Mouse (Mus musculus): Measurements from ENCODE around the gene Mctp1.
A peak's percentile ranks its signal among the peaks of the same experiment; 100 is the strongest.
"Not testable (repeated sequence)": the region's sequence is repeated elsewhere in the genome, so short reads cannot be mapped to it uniquely, and the experiment has no call there.

Gene Mctp1

DNA sequence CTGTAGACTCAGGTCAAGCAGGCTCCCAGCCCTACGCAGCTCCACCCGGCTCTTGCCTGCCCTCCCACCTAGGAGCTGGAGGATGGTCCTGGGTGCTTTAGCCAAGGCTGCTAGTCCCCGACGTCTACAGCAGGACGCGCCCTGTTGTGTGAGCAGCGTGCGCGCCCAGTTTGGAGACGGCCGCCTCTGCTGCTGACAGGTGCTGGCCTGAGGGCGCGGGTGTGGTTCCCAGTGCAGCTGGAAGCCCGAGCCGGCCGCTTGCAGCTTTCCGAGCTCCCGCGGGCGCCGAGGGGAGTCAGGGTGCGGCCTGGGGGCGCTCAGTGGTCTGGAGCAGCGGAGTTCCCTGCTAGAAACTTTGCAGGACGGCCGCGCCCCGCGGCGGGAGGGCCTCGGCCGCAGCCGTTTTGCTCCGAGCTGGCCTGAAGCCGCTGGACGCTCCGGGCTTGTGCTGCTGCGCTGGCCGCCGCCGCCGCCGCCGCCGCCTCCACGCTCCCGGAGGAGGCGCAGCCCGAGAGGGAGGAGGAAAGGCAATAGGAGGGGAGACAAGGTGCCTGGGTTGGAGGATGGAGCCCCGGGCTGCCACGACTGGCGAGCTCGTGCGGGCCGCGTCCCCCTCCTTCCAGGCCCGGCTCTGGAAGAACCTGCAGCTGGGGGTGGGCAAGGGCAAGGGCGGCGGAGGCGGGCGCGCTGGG is at the start of gene Mctp1:
Gene Mctp1, plus strand, starts transcription at position 564 of the 692 bp plus-strand sequence.
- DNase-seq (ENCODE audit: low read depth, low spot score) = peak; percentile 73

DNA sequence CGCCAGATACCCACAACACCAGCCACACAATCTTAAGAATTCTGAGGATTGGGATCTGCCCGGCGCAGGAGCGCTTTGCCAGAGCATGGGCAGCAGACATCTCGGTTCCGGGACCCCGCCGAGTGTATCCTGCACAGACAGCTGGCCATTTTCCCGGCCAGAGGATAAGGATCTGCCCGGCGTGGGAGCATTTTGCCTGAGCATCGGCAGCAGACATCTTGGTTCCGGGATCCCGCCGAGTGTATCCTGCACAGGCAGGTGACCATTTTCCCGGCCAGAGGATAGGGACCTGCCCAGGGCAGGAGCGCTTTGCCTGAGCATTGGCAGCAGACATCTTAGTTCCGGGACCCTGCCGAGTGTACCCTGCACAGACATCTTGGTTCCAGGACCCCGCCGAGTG is 38.4 kb upstream of the Mctp1 start:
- peak; percentile 28 for DNase-seq (ENCODE audit: low read depth, low spot score)

DNA sequence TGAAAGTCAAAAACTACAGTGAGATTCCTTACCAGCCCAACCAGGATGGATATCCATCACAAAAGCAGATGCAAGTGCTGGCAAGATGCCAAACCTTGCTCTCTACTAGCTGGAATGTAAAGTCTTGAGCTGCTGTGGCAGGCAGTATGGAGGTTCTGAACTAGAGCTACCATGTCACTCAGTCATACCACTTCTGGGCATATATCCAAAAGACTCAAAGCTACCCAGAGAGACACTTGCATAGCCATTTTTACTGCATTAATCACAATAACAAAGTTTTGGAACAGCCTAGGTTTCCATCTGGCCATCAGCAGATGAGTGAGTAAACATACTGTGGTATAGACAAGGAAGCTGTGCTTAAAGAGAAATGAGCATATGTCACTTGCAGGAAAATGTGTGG is 25.6 kb upstream of the Mctp1 start:
- peak; percentile 38 for DNase-seq (ENCODE audit: low read depth, low spot score)

DNA sequence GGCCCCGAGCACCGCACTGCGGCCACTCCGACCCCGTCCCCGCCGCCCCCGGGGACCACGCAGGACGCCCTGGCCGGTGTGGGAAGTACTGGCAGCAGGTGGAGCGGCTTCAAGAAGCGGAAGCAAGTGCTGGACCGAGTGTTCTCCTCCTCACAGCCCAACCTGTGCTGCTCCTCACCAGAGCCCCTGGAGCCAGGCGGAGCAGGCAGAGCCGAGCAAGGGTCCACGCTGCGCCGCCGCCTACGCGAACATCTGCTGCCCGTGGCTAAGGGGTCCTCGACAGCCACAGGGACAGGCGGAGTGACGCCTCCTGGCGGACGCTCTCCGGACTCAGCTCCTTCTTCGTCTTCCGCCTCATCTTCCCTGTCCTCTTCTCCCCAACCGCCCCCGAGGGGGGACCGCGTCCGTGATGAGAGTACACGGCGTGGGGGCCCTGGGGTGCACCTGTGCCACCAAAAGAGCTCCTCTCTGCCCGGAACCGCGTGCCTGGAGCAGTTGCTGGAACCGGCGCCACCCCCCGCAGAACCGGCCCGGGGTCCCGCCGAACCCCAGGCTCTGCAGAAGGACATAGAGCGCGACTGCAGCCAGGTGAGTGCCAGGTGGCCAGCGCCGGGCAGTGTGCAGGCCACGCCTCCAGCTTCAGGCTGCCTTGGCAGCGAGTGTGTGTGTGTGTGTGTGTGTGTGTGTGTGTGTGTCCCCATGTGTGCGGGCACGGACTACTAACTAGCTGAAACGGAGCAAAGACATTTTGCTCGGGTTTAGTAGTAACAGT is 515 bp downstream of the Mctp1 start:
- peak; percentile 88 for DNase-seq (ENCODE audit: low read depth, low spot score)

DNA sequence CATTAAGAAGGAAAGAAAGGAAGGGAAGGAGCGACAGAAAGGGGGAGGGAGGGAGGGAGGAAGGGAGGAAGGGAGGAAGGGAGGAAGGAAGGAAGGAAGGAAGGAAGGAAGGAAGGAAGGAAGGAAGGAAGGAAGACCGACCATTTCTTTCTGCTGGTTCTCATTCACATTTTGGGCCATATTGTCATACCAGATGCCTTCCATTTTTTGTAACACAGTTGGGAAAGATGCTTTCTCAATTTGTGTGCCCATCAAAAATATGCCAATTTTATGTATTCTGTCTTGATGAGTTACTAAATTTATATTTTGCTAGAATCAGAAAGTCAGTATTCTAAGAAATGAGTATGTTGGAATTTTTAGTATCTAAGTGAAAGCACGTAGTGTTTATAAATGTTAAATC is 4.3 kb downstream of the Mctp1 start:
- peak; percentile 43 for DNase-seq (ENCODE audit: low read depth, low spot score)

DNA sequence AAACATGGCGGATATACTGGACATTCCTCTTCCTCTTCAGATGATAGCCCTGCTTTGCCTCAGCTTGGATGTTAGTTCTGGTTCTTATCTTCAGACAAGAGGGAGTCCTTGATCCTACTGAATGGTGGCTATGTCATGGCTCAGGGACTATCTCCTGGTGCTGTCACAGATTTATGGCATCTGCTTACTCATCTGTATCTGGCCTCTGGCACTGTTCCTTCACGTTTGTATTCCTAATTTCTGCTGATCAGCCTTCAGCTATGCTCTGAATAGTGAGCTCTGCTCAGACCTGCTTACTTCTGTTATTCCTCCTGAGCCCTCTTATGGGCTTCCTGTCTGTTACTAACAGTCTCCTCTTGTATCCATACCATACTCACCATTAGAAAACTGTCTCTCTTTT is 7.6 kb downstream of the Mctp1 start:
- no peak for DNase-seq (ENCODE audit: low read depth, low spot score)

DNA sequence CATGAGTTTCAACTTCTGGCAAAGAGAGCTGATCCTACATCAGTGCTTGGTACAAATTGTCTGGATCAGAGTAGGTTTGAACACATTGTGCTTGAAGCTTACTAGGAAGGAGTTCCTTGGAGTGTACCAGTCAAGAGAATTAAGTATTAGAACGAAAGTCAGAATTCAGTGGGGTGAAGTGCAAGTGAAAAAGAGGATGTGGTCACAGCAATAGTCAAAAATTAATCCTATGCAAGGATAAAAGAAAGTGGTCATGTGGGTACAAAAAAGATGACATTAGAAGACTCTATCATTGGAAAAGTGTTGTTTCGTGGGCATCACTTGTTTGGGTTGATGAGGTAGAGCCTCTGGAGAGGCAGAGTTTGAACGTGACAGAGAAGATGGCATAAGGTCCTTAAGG is 8.8 kb downstream of the Mctp1 start:
- DNase-seq (ENCODE audit: low read depth, low spot score) = no peak

DNA sequence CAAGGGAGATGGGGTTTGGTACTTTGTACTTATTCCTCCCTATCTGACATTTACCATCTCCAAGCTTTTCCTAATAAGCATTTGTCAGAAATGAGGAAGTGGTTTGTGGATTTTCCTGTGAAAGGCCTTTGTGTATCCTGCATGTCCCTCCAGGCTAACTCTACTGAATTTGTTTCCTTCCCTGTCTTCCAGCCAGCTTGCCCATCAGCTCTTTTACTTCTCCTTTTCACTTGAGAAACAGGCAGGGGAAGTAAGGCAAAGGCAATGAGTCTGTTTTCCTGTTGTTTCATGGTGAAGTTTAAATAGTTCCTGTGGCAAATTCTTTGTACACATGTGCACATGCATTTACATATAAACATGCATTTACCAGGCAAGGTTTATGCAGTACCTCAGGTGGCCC is 11.6 kb downstream of the Mctp1 start:
- DNase-seq (ENCODE audit: low read depth, low spot score) = no peak

DNA sequence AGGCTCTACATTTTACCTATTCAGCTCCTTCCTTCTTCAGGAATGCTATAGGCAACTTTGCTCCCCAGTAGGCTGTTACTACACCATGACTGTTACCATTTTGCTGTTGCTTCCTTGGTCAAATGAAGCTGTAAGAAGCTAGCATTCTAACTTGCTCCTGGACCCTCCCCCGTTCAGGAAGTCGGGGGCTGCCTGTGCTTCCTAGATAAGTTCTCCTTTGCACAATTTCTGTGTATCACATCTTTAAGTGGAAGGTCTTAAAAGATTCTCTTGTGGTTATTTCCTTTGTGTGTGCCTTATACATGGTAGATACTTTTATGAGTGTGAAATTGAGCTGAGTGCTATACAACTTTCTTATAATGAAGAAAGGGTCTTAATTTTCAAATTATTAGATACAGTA is 25.0 kb downstream of the Mctp1 start:
- no peak for DNase-seq (ENCODE audit: low read depth, low spot score)

DNA sequence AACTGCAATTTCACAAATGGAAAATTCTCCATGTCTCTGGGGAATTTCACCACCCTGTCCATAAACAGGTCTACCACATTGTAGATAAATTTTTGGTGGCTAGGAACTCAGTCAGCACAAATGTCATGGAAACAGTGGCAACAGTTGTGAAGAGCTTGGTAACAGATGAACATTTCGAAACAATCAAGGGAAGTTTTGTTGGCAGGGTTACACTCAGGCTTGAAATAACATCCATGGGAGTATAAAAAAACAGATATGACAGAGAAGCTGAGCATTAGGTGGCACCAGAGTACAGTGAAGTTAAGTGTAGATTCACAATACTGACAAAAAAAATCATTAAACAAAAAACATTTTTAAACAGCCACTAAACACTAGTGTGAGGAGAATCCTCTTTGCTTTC is 26.3 kb downstream of the Mctp1 start:
- DNase-seq (ENCODE audit: low read depth, low spot score) = peak; percentile 63

DNA sequence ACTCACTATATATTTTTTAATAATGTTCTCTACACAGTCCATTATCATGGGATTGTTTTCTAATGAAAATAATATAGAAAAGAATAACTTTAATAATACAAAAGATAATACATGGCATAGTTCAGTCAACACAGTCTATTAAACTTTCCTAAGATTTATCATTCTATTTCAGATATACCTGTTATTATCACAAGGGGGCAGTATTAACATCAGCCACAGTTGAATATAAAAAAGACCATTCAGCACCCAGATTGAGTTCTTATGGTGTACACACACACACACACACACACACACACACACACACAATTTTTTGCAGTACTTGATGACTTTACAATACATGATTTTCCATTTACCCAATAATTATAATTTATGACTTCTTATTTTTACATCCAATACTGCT is 31.0 kb downstream of the Mctp1 start:
- no peak for DNase-seq (ENCODE audit: low read depth, low spot score)

DNA sequence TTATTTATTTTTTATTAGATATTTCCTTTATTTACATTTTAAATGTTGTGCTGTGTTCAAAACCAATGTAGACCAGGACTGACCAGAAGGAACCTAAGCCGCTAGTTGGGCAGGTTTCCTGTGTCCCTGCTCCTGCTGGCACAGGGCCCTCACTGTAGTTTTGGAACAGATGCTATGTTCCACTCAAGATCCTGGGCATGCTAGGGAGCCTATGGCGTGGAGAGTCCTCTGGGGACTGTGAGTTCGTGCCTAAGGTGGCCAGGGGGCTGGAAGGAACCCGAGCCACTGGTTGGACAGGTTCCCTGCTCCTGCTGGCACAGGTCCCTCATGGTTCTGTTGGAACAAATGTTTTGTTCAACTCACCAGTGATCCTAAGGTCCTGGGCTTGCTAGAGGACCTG is 35.8 kb downstream of the Mctp1 start:
- peak; percentile 92 for DNase-seq (ENCODE audit: low read depth, low spot score)

DNA sequence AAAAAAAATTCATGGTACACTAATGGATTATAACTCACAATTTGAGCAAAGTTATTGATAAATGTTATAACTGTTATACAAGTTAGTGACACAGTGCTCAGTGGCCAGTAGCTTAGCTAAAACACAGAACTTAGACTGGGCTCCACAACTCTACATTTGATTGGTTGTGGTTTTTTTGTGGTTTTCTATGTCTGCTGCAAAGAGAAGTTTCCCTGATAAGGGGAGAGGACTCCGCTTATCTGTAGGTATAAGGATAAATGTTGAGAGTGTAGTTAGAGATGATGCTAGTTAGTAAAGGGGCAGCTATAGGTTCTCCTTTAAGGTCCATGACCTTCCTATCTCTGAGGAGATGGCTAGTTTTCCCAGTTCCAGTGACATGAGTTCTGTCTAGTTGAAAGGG is 36.7 kb downstream of the Mctp1 start:
- no peak for DNase-seq (ENCODE audit: low read depth, low spot score)

DNA sequence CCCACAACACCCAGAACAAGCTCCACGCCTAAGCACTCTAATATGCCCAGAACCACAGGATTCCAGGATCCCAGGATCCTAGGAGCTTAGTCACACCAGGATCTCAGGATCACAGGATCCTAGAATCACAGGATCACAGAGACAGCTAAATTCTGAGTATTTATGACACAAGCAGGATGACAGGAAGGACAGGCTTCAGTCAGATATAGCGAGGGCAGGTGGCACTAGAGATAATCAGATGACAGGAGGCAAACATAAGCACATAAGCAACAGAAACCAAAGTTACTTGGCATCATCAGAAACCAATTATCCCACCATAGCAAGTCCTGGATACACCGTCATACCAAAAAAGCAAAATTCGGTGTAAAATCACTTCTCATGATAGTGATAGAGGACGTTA is 37.8 kb downstream of the Mctp1 start:
- DNase-seq (ENCODE audit: low read depth, low spot score) = no peak

DNA sequence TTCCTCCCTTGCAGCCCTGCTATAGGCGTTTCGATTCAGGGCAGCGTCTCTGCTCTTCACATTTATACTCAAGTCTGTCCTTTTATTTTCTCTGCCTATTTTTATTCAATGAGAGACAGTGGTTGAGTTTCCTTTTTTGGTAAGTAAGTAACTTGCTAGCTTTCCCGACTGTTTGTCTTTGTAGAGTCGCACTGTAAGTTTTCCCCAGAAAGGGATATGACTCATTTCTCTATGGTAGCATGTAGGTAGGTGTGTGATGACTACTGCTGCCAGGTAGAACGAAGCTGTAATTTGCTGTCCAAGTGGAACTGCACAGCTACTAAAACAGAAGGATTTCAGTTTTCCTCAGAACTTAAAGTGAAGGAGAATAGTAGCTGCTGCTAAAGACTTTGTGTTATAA is 45.1 kb downstream of the Mctp1 start:
- DNase-seq (ENCODE audit: low read depth, low spot score) = peak; percentile 88

DNA sequence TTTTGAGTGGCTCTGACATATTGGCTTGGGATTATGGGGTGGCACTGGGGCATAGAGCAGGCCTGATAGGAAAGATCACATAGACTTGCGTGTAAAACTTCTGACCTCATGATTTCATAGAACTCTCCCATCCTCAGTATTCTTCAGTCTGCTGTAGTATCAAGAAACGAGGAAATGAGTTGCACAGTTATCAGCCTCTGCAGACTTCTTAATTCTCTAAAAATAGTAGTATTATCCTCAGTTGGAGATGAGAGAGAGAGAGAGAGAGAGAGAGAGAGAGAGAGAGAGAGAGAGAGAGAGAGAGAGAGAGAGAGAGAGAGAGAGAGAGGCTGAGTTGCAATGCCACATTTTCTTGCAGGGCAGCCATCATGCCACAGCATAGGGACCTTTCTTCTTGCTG is 45.6 kb downstream of the Mctp1 start:
- DNase-seq (ENCODE audit: low read depth, low spot score) = no peak

DNA sequence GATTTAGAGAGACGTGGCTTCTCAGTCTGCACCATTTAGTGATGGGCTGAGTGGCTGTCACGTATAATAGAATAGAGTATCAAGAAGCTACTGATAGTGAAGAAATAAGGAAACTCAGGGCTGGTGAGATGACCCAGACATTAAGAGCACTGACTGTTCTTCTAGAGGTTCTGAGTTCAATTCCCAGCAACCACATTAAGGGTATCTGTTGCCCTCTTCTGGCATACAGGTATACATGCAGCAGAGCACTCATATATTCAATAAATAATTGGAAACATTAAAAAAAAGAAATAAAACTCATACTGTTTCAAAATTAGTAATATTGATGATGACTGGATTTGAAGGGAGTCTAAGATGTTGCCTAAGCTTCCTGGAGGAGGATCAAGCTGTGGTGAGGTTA is 47.6 kb downstream of the Mctp1 start:
- DNase-seq (ENCODE audit: low read depth, low spot score) = no peak

DNA sequence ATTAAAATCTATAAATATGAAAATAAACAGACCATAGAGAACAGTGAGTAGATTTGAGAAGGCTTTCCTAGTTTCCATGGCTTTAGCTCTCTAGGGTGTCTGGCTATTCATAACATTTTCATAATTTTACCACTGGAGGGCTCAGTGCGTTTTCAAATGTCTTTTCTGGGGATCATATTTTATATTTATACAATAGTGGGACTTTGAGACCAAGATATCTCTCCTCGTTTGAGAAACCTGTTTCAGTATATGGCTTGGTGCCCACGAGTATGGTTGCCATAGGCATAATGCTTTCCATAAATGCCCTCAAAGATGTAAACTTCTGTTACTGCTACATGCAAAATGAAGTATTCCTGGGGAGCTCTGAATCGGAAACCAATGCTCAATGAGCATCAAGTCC is 49.1 kb downstream of the Mctp1 start:
- DNase-seq (ENCODE audit: low read depth, low spot score) = peak; percentile 43

DNA sequence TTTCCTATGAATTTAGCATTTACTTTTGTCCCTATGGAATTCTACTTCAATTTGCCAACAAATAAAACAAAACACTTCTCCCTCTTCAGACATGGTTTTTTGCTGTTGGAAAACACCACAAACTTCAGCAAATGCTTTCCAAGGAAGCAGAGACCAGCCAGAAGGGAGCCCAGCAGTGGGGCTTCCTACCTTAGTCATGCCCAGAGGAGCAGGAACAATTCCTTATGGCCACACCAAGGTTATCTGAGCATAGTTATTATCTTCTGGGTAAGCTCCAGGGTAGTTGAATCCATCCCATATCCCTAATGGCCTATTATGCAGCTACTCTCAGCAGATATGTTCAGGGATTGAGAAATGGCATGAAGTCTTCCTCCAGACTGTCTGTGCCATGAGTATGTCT is 52.1 kb downstream of the Mctp1 start:
- peak; percentile 60 for DNase-seq (ENCODE audit: low read depth, low spot score)

DNA sequence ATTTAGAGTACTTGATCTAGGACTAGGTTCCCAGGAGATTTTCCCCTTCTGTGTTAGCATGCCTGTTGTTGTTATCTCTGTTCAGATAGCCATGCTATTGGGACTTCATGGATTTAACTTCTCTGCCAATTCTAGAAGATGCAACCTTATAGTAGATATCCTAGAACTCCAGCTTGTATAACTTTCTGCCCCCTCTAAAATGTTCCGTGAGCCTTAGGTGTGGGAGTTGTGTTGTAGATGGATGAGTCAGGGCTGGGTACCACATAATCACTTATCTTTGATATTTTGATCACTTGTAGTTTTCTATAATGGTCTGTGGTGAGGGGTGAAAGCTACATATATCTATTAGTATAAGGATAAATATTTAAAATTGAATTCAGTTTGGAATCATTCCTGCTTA is 54.4 kb downstream of the Mctp1 start:
- DNase-seq (ENCODE audit: low read depth, low spot score) = peak; percentile 63

DNA sequence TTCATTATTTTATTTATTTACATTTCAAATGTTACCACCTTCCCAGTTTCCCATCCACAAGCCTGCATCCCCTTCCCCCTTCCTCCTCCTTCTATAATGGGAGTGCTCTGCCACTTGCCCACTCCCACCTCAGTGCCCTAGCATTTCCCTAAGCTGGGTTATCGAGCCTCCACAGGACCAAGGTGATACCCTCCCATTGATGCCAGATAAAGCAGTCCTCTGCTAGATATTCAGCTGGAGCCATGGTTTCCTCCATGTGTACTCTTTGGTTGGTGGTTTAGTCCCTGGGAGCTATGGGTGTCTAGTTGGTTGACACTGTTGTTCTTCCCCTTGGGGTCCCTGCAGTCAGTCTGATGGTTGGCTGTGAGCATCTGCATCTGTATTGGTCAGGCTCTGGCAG is 61.7 kb downstream of the Mctp1 start:
- no peak for DNase-seq (ENCODE audit: low read depth, low spot score)

DNA sequence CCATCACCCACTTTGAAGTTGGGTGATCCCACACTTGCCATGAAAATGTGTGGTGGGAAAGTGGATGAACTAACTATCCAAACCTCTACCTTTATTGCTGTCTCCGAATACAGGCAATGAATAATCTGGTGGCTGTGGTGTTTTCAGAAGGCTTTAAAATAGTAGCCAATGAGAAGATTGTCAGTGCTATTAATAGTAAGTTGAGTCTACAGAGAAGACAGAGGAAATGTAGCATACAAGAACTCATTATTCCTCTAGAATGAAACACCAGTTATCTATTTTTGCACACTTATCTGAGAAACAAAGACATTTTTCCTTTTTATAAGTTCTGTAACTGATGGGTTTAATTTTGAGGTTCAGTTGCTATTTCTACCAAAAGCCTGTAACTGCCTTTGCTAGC is 63.2 kb downstream of the Mctp1 start:
- peak; percentile 42 for DNase-seq (ENCODE audit: low read depth, low spot score)

DNA sequence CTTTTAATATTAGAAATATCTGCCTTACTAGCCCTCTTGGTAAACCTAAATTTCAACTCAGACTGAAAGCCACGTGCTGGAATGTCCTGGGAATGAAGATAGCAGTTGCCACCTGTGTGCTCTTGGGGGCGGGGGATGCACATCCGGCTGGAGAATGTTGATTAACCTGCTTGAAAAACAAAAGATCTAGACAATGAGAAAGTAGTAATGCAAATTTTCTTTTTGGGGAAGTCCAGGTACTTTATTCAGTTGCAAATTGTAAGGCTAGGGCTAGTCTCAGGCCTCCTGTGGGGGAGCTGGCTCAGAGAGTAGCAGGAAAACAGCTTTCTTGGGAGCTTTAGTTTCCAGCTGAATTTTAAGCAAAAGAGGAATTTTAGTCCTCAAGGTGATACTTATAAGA is 67.2 kb downstream of the Mctp1 start:
- DNase-seq (ENCODE audit: low read depth, low spot score) = not testable (repeated sequence)
